Mouse (Mus musculus): ENCODE measurements around the gene Nfia. TPM values are rescaled to one million over a fixed set of nuclear protein-coding genes. Genes with fewer than 3 reads are reported as not detected.

Gene Nfia
- total RNA-seq, 2 experiments from 2014 or later: 113 to 115 TPM

DNA sequence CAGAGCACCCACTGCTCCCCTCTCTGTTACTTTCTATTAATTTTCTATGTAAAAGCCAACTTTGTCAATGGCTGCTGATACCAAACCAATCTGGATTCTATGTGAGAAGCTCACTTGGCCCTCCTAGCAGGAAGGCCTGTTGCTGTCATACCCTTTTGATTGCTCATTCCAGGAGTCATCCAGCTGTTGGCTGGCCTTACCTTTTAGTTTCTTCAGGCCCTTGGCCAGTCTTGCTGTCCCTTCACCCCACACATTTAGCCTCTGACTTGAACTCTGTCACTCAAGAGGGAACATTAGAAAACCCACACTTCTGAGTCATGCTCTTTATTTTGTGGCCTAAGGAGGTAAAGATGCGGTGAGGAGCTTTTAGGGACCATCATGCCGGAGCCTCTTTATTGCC is 91.7 kb downstream of the Nfia start:
- DNase-seq (ENCODE audit: low spot score in 2 of 2): no peak
- TF ChIP-seq CTCF (conservative IDR thresholded peaks at IDR 0.05): no peak
- Histone ChIP-seq H3K4me3 (no peak overlapping the region), H3K27ac (0 out of 2 replicates have a peak overlapping the region, but pooled peaks have one; percentile 11)

DNA sequence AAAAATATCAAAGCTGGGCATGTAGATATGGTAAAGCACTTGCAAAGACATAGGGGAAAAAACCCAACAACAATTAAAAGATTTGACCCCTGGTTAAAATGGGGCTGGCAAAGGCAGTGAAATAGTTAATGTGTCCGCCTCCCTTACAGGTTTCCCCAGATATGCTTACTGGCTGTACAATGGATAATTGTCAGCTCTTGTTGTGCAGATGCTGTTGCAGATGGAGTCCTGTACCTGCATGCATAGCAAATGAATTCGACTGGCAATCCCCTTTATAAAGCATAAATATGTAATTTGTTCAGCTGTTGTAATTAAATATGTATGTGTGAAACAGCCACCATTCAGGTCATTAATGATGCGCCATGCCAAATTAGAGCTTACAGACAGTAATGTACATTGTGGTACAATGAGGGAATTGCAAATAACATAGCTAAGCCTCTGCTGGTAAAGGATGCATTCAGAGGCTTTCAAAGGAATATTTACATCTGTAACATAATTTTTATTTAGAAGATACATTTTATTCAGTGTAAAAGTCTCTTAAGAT is 92.9 kb downstream of the Nfia start:
- Histone ChIP-seq H3K27ac (no peak overlapping the region), H3K4me3 (no peak overlapping the region)
- TF ChIP-seq CTCF (conservative IDR thresholded peaks at IDR 0.05): no peak
- DNase-seq (ENCODE audit: low spot score in 2 of 2): no peak

DNA sequence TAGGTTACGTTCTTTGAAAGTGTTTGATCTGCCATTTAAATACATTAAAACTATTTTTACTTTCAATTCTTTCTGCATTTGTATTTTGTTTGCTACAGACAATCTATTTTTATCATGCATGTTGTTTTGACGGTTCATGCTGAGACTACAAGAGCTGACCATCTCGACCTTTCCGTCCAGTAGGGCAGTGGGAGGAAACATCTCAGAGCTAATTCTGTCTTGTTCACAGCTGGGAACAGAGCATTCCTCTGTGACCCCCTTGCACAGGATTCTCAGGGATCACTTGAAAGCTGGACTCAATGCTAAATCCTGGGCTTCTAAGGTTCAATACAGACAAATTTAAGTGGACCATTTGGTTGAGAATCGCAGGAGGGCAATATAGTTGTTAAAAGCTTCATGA is 93.9 kb downstream of the Nfia start:
- no peak for TF ChIP-seq CTCF (conservative IDR thresholded peaks at IDR 0.05)
- peak overlapping the region; percentile 21; the same call in 1 of the 2 replicates for H3K27ac ChIP-seq

DNA sequence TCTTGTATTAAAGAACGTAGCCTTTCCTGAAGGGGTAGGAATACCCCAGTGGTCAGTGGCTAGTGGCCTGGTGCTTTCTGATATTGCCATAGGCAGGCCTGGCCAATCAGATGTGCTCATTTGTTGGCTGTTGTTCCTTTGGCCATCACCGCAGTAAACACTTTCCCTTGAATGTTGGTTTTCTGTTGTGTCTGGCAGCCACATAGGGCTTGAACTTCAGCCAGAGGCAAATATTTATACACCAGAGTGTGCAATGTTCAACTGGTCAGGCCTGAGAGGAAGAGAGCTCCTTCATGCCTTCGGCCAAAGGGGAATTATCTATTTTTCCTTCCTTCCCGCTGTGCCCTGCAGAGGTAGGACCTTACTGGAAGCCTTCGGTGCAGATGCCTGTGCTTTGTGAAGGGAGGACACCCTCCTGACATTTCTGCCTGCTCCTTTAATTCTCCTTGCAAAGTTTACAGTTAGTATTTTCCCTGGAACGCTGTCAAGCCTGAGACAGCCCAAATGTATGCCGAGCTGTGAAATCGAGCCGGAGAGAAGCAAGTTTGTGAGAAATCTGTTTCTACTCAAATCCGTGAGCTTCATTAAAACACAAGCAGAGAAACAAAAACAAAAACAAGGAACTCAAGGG is 95.9 kb downstream of the Nfia start:
- no peak for TF ChIP-seq CTCF (conservative IDR thresholded peaks at IDR 0.05)
- Histone ChIP-seq H3K4me3 (peak overlapping the region; percentile 65), H3K27ac (peak overlapping the region; percentile 95)
- DNase-seq (ENCODE audit: low spot score in 2 of 2): no peak

More for the DNA sequence above, 93.9 kb downstream of the Nfia start:
- no peak for DNase-seq (ENCODE audit: low spot score in 2 of 2)
- H3K4me3 ChIP-seq: no peak overlapping the region

DNA sequence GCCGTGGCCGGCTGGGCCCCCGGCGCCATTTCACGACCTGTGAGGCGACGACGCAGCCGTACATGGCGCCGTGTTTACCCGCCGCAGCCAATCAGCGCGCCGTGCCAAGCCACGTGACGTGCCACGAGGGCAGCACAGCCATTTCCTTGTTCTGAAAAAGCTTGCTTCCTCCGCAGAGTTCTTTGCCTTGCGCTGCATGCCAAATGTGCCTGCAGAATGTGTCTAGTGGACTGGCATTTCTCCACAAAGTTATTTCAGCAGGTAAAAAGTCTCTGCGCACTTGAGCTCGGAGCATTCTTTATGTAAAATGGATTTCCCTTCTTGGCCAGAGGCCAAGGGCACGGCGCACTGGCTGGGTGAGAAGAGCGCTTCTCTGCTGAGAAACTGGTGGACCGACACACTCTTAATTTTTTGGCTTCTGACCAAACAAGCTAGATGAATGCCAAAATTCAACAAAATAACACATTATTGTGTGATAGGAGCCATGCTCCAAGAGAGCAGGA is 96.5 kb downstream of the Nfia start:
- no peak for TF ChIP-seq CTCF (conservative IDR thresholded peaks at IDR 0.05)
- Histone ChIP-seq H3K4me3 (peak overlapping the region; percentile 65), H3K27ac (peak overlapping the region; percentile 95)
- peak; percentile 96 to 97 for DNase-seq (ENCODE audit: low spot score in 2 of 2)

DNA sequence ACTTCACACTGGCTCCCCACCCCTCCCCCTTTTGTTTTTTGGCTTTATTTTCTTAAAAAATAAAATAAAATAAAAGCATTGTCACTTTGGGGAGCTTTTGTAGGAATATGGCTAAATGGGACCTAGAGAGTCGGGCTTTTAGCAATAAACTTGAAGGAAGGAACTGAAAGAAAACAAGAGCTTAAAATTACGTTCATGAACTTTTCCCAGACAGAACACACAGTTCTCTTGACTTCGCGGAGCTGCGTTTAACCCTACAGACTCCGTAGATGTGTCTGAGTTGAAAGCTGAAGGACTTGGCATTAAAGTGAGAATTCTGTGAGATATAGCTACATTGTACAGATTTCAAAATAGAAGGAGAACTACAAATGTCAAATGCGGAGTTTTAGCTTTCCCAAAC is 96.9 kb downstream of the Nfia start:
- TF ChIP-seq CTCF (conservative IDR thresholded peaks at IDR 0.05): no peak
- Histone ChIP-seq H3K27ac (peak overlapping the region; percentile 95), H3K4me3 (peak overlapping the region; percentile 65)
- DNase-seq (ENCODE audit: low spot score in 2 of 2): no peak

DNA sequence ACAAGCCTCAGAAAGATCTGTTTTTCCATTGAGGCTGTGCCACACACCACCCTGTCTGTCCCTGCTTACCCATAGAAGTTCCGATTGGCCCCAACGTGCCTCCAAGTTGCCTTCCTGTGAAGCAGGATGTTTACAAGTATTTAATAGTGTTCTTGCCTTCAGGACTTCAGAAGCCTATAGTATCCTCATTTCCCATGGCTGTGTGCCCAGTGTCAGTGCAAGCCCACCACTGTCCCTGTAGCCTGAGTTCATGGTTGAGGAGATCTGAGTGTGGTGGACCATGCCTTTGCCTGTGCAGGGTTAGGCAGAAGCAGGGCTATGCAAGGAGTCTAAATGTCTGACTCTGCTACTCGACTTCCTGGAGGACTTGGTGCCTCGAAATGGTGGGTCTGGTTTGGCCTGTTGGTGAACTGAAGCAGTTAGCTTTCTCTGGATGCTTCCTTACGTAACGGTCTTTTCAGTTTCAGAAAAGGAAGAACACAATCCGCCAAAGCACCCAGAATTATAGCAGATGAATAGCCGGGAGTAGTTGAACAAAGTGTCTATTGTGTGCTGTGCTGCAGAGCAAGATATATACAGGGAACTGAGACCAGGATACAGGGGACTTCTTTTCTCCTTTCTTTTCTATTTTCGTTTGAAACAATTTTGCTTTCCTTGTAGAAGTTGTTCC is 99.4 kb downstream of the Nfia start:
- no peak for TF ChIP-seq CTCF (conservative IDR thresholded peaks at IDR 0.05)
- Histone ChIP-seq H3K27ac (peak overlapping the region; percentile 95), H3K4me3 (no peak overlapping the region)
- peak in 1 of 2 experiments; percentile 22 for DNase-seq (ENCODE audit: low spot score in 2 of 2)

DNA sequence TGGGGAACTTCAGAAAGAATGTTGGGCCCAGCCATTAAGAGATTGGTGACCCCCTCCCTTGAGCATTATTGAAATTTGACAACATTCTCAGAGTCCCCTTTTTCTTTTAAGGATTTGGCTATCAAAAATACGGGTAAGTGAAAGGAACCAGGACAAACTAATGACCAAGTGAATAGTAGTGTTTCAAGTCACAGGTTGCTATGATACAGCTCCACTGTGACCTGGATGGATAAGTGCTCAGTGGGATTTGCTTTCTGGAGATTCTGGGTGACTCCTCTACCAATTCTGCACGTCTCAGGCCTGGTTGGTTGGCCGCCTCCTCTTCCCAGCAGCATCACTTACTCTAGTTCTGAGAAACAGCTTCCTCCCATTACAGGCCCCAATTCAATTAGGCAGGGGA is 102.4 kb downstream of the Nfia start:
- no peak for TF ChIP-seq CTCF (conservative IDR thresholded peaks at IDR 0.05)
- Histone ChIP-seq H3K4me3 (no peak overlapping the region), H3K27ac (peak overlapping the region; percentile 95)
- DNase-seq (ENCODE audit: low spot score in 2 of 2): peak in 1 of 2 experiments; percentile 23

DNA sequence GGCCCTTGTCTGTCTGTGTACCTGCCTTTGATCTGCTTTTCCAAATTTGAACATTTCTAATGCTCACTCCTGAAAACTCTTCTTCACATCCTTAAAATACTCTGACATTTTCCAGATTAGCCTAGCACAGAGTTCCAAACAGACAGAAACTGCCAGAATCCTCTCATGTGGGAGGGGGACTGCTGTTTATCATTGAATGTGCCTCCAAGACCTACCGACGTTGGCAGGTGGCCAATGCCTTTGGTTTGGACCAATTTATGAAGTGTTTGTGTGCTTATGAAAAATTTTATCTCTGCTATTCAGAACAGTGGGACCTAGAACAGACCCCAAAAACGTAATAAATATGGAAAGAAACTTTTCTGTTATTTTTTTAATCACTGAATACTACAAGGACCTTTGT is 103.4 kb downstream of the Nfia start:
- Histone ChIP-seq H3K27ac (peak overlapping the region; percentile 95), H3K4me3 (no peak overlapping the region)
- DNase-seq (ENCODE audit: low spot score in 2 of 2): peak; percentile 46 to 65
- TF ChIP-seq CTCF (conservative IDR thresholded peaks at IDR 0.05): no peak

DNA sequence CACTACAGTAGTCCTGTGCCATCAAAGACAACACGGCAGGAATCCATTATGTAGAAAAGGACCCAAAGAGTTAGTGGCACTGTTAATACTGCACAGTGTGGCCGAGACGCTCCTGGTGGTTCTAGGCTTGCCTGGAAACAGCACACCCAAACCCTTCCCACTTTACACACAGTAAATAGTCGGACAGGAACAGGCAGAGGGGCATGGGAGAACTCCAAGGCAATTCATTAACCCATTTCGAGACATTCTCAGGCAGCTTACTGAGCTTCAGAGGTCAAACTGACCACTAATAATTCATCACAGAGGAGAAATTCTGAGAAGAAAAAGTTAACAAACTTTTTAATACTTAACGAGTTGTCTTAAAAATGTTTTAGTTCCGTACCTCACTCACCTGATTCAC is 107.2 kb downstream of the Nfia start:
- no peak for TF ChIP-seq CTCF (conservative IDR thresholded peaks at IDR 0.05)
- Histone ChIP-seq H3K27ac (peak overlapping the region; percentile 74), H3K4me3 (no peak overlapping the region)
- no peak for DNase-seq (ENCODE audit: low spot score in 2 of 2)

DNA sequence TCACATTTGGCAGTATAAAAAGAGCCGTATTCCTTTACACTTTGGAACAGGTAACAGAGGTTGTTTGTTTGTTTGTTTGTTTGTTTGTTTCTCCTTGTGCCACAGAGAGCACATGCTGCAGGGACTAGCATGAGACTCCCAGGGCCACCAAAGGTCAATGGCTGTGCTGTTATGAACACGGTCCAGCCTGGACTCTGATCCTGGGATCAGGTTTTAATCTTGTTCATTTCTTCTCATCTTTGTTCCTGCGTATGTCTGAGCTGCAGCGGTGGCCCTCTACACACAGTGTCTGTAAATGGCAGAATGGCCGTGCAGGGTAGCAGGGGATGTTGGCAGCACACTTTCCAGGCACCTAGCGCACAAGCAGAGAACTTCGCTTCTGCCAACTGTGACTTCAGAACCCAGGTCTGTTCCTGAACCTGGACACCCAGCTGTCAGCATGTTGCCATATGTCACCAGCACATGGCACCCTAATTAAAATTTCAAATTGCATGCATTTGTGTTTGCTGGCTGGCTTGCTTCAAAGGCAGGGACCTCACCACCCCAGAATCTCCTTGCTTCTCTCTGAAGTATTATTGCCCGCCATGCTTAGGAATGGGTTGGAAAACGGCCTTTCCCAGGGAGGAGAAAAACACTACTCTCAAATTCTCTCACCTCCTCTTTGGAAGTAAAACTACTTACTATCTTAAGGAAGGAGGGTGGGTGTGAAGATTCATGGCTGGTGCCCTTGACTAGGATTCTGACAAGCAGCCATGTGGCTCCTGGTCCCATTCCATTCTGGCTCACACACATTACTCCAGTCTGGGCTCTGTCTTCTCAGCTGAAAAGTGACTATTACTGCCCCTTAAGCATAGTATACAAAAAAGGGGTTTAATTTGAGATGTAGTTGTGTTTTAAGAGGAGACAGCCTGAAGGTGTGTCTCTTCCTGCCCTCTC is 107.9 kb downstream of the Nfia start:
- TF ChIP-seq CTCF (conservative IDR thresholded peaks at IDR 0.05): peak; percentile 43
- Histone ChIP-seq H3K4me3 (no peak overlapping the region), H3K27ac (peak overlapping the region; percentile 74)
- peak; percentile 66 to 72 for DNase-seq (ENCODE audit: low spot score in 2 of 2)

DNA sequence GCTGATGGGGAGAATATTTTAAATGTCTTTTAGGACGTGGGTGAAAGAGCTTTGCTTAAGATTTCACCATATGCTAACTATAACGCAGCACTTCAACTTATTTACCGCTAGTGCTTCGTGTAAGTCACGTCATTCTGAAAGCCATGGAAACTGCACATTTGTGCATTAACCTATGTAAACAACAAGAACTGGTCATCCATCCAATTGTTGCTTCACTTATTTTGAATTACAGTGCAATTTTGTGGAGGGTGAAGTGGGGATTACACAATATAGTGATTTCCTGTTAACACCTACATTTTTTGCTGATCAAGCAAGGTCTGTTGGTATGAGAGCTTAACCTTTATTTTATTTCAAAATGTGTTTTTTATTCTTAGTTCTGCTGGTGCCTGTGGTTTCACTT is 113.0 kb downstream of the Nfia start:
- Histone ChIP-seq H3K27ac (no peak overlapping the region; the same call in 1 of the 2 replicates), H3K4me3 (no peak overlapping the region)
- DNase-seq (ENCODE audit: low spot score in 2 of 2): no peak
- no peak for TF ChIP-seq CTCF (conservative IDR thresholded peaks at IDR 0.05)
